Mouse (Mus musculus) urinary bladder, postnatal 14 days (tissue): ENCODE measurements around the gene Cntnap1.

Source experiments
- DNase-seq: peaks from one replicate; pipeline ENCODE4 v3.0.0; 2021; ENCODE audit warnings: low spot score

Cntnap1 gene

DNA sequence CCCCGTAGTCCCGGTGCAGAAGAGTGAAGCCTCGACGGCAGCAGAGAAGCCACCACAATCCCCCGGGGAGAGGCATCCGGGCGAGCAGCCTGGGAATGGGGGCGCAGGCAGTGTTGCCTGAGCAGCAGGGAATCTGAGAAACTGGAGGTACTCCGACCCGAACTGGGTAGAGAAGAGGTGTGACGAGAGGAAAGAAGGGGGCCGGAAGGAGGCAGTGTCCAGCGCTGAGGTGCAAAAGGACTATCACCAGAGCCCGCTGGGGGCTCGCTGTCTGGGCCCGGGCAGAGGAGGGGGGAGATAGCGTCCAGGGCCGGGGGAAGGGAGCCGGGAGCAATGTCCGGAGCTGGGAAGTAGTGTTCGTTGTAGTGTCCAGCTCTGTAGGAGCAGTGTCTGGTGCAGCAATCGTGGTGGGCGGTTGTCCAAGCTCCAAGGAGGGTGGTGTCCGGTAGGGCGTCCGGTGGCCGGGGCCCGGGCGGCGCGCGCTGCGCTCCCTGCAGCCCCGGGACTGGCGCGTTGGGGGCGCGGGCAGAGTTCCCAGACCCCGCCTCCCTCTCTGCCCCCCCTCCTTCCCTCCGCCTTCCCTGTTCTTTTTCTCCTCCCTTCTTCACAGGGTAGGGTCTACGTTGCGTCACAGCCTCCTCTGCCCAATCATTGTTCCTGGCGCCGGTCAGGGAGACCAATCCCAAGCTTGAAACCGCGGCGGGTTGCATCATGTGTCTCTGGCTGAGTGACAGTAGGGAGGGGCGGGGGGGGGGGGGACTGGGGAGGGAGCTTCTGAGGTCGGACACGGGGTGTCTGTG is 688 bp downstream of the Cntnap1 start, which contains the start of gene Plekhh3:
TSS of gene Plekhh3 (minus strand) at position 541 of the 800 bp plus-strand sequence.
- peak; percentile 96 for DNase-seq

DNA sequence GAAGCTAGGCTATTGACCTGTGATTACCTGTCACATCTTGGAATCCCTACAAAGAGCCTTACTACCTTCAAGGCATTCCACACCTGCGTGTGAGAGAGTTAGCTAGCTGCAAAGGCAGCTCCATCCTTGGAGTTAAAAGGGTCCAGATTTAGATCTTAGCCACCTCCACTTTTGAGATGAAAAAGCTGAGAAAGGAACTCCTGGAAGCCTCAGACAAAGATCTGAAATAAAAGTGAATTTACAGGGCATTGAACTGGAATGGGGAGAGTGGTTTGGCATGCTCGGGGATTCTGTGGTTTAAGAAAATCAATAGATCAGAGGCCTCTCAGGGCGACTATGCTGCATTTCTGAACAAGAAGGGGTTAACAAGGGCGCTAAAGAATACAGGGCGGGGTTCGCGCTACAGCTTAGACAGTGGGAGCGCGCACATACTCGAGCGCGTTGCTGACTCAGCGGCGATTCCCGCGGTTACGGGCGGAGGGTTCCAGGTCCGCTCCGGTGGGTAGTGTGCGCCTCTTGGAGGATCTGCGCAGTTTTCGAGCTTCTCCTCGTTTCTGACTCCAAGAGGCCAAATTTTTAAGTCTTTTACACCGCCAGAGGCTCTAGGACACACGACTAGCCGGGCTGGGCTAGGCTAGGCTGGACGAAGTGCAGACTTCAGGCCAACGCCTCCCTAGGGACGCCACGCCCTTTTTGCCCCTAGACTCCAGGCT is 1.6 kb downstream of the Cntnap1 start:
- peak; percentile 80 for DNase-seq

DNA sequence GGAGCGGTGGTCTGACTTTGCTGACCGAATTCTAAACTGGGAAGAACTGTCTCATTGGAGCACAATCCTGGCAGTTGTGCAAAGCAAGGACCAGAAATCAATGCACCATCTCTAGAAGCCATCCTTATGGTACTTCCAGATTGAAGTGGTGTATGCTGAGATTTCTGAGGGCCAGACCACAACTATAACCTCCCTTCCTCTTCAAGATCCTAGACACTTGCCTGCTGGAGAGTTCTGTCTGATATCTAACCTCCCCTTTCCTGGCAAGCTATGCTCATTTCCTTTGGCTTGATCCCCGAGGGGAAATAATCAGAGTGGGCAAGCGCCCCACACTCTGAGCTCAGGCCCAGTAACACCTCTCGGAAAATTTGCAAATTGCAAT is 2.1 kb downstream of the Cntnap1 start:
- DNase-seq = no peak

DNA sequence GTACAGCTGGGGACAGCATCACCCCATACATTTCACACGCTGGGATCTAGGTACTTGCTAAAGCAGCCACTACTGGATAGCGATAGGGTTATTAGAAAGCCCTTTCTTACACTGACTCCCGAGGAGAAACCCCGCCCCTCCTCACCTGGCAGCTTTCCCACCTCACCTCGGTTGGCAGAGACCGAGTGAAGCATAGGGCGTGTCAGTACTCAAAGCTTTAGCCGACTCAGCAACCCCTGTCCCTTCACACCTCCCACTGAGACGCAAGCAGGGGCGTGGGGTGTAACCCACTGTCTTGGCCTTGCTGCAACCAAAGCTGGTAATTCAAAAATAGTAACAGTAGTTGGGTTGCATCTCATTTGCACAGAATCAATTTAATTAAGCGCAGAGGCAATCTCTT is 2.8 kb downstream of the Cntnap1 start:
- DNase-seq = peak; percentile 82

DNA sequence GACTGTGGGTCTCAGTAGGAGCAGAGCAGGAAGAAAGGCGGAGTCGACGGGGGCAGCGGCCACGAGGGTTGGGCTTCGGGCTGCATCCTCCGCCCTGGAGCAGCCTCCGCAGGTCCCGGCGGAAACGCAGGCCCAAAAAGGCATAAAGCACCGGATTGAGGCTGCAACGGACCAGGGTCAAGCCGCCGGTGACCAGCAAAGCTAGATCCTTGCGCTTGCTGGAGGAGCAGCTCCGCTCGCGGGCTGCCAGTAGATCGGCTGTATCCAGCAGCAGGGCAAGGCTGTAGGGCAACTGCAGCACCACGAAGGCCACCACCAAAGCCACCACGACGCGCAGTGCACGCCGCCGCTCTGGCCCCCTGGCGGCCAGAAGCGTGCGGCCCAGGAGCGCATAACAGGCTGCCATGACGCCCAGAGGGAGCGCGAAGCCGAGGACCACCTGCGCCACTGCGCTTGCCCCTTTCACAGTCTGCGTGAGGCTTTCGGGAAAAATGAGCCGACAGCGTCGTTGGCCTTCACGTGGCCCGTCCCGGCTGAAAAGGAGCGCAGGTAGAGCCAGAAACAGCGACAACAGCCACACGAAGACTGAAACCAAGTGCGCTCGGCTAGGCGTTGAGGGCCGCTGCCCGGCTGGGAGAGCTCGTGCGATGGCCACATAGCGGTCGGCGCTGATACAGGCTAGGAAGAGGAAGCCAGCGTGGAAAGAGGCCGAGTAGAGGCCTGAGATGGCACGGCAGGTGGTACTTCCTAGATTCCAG is 3.5 kb downstream of the Cntnap1 start:
- DNase-seq = peak; percentile 83

DNA sequence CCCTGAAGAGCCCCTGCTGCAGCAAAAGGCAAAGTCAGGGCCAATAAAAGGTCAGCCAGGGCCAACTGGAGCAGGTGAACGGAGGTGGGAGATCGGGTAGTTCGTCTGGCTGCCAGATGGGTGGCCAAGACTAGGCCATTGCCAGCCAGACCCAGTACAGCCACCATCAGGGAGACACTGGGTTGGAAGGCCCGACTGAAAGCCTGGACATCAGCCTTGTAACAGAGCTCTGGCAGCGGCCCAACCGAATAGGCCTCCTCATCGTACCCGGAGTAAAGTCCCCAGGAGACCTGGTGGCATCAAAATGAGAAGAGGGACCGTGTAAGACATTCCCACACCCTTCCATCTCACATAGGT is 4.0 kb downstream of the Cntnap1 start:
- DNase-seq = no peak

DNA sequence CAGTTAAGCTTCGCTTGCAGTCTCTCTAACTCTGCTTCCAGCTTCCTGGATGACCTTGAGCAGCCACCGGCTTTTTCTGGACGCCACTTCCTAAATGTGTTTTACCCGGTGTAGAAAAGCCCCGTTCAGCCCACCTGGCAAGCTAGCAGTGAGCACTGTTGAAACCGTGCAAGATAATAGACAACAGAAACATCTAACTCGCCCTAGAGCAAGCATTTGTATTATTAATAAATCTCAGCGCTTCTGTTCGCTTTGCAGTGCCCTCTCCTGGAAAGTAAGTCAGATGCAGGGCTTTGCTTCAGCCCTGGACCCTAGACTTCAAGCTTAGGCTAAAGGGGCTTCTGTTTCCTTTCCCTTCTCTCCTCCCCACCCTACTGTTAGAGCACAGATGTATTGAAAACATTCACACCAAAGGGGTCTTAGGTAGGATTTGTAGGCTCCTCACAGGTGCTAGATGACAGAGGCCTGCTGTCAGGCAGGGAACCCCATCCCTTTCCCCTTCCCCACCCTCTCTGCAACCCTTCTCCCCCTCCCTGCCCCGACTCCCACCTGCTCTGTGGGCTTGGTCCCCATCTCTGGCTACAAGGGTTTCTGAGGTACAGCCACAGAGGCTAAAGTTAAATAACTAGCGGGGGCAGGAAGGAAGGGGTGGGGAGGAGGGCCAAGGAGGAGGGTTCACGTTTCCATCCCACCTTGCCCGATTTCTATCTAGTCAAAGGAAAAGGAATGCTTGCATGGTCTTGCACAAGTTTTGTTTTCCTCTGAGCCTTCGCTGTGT is 4.7 kb downstream of the Cntnap1 start, which contains the start of gene Ccr10:
TSS of gene Ccr10 (minus strand) at position 593 of the 778 bp plus-strand sequence.
- DNase-seq = no peak

DNA sequence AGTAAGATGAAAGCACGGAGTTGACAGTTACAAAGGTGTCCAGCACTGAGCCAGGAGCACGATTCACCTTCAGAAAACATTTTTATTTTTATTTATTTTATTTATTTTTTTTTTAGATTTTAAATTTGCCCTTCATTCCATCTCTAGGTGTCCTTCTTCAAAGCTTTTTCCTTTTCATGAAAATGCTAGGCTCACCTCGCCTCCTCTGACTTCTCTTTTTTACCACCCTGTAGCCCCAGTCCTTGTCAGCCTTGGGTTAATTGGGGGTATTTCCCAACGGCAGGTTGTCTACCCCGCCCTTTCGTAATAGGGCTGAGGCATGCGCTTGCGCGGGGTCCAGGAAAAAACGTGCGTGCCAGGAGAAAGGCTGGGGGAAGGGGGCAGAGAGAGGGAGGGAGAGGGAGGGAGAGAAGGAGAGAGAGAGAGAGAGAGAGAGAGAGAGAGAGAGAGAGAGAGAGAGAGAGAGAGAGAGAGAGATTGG is 5.4 kb downstream of the Cntnap1 start:
- no peak for DNase-seq

DNA sequence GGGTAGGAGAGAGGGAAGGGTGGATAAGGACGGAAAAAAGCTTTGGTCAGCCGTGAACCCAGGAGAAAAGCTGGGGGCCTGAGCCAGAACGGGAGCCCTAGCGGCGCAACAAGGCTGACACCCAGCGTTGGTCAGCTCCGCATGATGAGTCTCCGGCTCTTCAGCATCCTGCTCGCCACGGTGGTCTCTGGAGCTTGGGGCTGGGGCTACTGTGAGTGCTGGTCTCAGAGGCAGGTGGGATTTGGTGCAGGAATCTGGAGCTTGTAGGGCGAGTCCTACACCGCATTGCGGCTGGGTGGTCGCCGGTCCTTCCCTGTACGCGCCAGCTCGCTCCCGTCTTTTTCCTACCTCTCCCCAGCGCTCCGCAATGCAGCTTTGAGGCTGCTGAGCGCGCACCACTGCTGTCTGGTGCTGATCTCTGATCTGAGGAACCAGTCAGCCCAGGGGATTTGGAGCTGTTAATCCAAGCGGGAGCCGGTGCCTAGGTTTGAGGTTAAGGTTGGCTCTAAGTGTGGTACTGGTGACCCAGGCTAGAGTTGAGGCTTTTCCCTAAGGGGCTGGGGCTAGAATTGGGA is 5.9 kb downstream of the Cntnap1 start:
- no peak for DNase-seq

DNA sequence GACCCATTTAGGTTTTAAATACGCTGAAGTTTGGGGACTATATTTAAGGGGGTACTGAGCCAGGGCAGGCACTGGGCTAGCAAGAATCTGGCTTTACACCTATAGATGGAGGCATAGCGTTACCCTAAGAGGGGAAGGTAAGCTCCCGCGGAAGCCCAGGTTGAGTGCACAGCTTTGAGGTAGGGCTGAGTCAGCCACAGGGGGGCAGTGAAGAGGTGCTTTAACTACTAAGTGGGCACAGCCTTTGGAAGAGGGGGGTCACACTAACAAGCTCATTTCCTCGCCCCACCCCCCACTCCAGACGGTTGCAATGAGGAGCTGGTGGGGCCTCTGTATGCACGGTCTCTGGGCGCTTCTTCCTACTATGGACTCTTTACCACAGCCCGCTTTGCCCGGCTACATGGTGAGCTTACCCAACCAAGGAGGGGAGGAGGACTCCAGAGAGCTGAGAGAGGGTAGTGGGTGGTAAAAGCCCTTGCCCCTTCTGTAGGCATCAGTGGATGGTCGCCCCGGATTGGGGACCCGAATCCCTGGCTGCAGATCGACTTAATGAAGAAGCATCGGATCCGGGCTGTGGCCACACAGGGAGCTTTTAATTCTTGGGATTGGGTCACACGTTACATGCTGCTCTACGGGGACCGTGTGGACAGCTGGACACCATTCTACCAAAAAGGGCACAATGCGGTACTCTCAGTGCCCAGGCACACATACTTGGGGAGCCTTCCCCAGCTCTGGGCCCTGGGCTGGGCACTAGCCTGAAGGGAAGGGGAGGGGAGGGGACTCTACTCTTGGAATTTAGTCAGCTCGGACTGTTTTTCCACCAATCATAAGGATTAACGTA is 6.8 kb downstream of the Cntnap1 start:
- DNase-seq = peak; percentile 54

DNA sequence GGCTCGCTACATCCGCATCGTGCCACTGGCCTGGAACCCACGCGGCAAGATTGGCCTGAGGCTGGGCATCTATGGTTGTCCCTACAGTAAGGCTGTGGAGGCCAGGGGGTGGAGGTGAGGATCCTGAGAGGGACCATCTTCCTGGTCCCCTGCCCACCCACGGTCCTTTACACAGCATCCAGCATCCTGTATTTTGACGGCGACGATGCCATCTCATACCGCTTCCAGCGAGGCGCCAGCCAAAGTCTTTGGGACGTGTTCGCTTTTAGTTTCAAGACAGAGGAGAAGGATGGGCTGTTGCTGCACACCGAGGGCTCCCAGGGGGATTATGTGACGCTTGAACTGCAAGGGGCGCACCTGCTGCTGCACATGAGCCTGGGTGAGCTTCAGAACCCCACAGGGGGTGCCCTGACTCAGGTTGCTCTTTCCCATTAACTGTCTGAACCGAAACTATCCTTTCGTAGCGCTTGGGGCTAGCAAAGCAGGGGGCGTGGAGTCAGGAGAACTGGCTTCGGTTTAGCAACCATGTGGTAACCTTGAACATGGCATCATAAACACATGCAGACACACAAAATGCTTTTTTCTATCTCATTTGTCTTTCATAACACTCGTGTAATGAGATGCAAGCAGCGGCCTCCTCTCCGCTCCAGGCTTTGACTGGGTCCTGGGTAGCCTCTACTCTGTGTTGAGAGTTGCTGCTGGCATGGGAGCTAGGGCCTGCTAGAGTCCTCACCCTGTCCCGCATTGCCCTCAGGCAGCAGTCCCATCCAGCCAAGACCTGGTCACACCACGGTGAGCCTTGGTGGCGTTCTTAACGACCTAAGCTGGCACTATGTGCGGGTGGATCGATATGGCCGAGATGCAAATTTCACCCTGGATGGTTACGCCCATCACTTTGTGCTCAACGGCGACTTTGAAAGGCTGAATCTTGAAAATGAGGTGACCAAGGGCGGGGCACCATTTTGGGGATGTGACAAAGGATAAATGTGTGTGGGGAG is 8.0 kb downstream of the Cntnap1 start:
- no peak for DNase-seq

DNA sequence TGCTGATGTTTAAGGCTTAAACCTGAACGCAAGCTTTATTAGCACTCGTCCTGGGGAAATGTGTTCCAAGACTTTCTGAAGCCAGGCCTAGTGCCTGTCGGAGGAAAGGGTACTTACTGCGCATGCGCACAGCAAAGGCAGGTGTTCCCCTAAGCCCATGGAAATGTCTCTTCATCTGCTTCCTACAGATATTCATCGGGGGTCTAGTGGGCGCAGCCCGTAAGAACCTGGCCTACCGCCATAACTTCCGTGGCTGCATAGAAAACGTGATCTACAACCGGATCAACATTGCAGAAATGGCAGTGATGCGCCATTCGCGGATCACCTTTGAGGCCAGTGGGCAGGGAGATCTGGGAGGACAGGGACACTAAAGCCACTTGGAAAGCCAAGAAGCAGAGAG is 9.0 kb downstream of the Cntnap1 start:
- DNase-seq = no peak

DNA sequence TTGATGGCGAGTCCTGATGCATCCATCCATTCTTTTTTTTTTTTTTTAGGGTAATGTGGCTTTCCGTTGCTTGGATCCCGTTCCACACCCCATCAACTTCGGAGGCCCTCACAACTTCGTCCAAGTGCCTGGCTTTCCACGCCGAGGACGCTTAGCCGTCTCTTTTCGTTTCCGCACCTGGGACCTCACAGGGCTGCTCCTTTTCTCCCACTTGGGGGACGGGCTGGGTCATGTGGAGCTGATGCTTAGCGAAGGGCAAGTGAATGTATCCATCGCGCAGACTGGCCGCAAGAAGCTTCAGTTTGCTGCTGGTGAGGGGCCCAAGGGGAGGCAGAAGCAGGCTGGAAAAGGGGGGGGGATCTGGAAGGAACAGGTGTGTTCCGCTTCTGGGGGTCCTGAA is 9.9 kb downstream of the Cntnap1 start:
- no peak for DNase-seq

DNA sequence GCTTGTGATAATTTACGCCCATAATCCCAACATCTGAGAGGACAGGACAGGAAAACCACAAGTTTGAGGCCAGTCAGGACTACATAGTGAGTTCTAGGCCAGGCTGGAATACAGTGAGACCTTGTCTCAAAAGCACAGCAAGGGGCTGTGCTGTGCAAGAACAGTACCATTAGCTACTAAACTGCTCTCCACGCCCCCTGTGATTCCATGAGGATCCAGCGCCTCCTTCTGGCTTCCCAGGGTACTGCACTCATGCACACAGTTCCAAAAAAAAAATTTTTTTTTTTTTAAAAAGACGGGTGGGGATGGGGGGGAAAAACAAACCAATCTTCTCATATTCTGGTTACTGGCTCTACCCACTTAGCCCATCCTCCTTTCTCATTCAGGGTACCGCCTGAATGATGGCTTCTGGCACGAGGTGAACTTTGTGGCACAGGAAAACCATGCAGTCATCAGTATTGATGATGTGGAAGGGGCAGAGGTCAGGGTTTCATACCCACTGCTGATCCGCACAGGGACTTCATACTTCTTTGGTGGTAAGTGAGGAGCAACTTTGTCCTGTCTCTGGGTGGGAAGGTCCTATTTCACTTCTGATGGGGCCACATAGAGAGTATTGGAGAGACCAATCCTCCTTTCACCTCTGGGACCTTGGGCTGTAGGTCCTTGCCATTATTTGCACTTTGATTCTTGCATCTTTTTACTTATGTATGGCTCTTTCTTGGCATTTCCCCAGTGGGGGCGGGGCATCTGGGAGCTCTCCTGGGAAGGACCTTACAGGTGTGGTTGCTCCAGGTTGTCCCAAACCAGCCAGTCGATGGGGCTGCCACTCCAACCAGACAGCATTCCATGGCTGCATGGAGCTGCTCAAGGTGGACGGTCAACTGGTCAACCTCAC is 10.8 kb downstream of the Cntnap1 start:
- DNase-seq = peak; percentile 72

DNA sequence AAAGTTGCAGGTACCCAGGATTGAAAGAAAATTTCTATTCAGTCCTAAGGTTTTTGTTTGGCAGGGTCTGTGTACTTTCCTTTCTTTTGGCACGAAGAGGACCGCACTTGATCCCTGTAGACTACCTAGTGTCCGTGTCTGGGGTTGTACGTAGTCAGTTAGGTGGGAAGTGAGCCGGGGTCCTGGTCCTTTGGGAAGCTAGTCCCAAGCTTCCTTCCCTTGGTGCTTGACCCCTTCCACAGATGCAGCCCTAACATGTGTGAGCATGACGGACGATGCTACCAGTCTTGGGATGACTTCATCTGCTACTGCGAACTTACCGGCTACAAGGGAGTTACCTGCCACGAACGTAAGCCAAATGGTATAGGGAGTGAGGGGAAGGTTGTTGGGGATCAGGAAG is 11.6 kb downstream of the Cntnap1 start:
- DNase-seq = no peak

DNA sequence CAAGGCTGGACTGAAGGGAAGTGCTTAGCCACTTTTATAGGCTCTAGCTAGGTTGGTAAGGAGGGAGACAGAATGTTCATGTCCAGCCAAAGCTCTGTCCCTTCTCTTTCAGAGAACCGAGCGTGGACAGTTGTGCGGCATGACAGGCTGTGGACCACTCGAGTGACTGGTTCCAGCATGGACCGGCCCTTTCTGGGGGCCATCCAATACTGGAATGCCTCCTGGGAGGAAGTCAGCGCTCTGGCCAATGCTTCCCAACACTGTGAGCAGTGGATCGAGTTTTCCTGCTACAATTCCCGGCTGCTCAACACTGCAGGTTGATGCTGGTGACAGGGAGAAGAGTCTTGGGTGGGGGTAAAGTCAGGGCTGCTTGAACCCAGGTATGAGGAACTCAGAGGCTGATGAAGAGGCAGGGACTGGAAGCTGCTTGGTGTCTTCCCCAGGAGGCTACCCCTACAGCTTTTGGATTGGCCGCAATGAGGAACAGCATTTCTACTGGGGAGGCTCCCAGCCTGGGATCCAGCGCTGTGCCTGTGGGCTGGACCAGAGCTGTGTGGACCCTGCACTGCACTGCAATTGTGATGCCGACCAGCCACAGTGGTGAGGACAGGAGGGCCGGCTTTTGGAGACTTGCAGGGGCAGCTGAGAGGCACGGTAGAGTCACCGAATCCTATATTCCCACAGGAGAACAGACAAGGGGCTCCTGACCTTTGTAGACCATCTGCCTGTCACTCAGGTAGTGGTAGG is 12.6 kb downstream of the Cntnap1 start:
- DNase-seq = no peak

DNA sequence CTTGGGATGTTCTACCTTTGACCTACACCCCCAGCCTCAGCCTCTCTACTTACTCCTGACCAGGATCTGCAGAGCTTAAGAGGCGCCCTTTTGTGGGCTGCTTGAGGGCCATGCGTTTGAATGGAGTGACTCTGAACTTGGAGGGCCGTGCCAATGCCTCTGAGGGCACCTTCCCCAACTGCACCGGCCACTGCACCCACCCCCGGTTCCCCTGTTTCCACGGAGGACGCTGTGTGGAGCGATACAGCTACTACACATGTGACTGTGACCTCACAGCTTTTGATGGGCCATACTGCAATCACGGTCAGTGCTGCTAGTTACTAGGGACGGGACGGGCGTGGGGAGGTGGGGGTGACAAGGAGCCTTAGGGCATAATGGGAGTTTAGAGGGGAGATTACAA is 14.7 kb downstream of the Cntnap1 start:
- no peak for DNase-seq

DNA sequence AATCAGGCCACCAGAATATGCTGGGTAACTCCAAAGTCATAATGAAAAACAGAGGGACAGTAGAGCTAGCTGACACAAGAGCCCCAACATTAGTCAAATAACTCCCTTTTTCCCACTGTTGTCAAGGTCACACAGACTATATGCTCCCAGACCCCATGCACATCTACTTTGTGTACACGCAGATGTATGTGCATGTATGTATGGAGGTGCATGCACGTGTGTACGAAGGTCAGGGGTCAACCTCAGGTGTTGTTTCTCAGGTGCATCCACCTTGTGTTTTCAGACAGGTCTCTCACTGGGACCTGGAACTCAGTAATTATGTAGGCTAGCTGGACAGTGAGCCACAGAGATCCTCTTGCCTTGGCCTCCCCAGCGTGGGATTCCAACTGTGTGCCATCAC is 15.1 kb downstream of the Cntnap1 start:
- DNase-seq = no peak
